Mouse (Mus musculus): ENCODE measurements around the gene Tk2.

GRCm38 (mm10) chr8:104294396-104294795, 46.0 kb upstream of the Tk2 start:
- TF ChIP-seq CTCF (IDR thresholded peaks at IDR 0.05) = no peak
- no peak for TF ChIP-seq EP300 (IDR thresholded peaks at IDR 0.05)
